Mouse (Mus musculus): ENCODE results near the gene Nlrp14.
"Not testable (repeated sequence)": the region's sequence is repeated elsewhere in the genome, so short reads cannot be mapped to it uniquely, and the experiment has no call there.

Gene Nlrp14

GRCm38 (mm10) chr7:107166690-107167089 lies at the start of gene Nlrp14:
Gene Nlrp14, plus strand, starts transcription at chr7:107166990.
- no peak for DNase-seq (ENCODE audit: low spot score in 2 of 2)

- not testable (repeated sequence) for DNase-seq (ENCODE audit: low spot score in 2 of 2)
Measured at GRCm38 (mm10) chr7:107130983-107131382, 35.8 kb upstream of the Nlrp14 start, which contains the start of gene Olfr715. Gene Olfr715, minus strand, starts transcription at chr7:107131083.

GRCm38 (mm10) chr7:107138027-107138426 lies 28.8 kb upstream of the Nlrp14 start, which contains the start of gene Olfr716:
Gene Olfr716, plus strand, starts transcription at chr7:107138327.
- not testable (repeated sequence) for DNase-seq (ENCODE audit: low spot score in 2 of 2)

GRCm38 (mm10) chr7:107180406-107180805 lies 13.6 kb downstream of the Nlrp14 start:
- no peak for DNase-seq (ENCODE audit: low spot score in 2 of 2)

GRCm38 (mm10) chr7:107201817-107202216 lies 35.0 kb downstream of the Nlrp14 start:
- DNase-seq (ENCODE audit: low spot score in 2 of 2) = no peak

DNA sequence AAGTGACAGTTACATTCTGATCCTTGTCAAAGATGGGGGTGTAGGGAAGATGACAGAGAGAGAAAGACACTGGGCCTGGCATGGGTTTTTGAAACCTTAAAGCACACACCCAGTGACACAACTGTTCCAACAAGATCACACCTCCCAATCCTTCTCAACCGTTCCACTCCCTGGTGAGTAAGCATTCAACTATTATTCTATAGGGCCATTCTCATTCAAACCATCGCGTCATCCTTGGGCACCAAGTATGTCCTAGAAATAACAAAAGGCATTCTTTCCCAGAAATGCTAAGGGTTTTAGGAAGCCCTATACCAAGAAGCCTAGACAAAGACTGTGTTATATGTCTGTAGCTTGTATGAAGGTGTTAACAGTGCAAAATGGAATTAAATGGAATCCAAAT lies 41.1 kb downstream of the Nlrp14 start:
- no peak for DNase-seq (ENCODE audit: low spot score in 2 of 2)

DNA sequence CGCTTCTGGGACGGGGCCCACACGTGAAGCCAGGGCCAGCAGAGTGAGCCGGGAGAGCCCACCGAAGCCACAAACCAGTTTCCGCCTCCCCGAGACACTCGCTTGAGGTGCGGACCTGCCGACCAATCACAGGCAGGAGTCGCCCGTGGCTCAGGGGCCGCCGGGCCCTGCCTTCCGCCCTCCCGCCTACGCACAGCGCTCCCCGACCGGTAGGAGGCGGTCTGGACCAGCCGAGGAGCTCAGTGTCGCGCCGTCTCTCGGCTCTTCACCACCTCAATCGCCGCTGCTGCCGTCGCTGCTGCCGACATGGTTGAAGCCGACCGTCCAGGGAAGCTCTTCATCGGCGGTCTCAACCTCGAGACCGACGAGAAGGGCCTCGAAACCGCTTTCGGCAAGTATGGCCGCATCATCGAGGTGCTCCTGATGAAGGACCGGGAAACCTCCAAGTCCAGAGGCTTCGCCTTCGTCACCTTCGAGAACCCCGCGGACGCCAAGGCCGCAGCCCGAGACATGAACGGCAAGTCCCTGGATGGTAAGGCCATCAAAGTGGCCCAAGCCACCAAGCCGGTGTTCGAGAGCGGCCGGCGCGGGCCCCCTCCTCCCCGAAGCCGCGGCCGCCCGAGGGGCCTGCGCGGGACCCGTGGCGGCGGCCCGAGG lies 42.5 kb downstream of the Nlrp14 start, which contains the start of gene Rbmxl2:
TSS of gene Rbmxl2 (plus strand) at position 242 of the 657 bp plus-strand sequence.
- no peak for DNase-seq (ENCODE audit: low spot score in 2 of 2)

DNA sequence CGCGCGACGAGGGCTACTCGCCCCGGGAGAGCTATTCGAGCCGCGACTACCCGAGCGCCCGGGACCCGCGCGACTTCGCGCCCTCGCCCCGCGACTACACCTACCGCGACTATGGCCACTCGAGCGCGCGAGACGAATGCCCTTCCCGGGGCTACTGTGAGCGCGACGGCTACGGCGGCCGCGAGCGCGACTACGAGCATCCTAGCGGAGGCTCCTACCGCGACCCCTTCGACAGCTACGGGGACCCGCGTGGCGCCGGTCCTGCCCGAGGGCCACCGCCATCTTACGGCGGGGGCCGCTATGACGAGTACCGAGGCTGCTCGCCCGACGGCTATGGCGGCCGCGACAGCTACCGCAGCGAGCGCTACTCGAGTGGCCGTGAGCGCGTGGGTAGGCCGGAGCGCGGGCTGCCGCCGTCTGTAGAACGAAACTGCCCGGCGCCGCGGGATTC lies 43.4 kb downstream of the Nlrp14 start:
- DNase-seq (ENCODE audit: low spot score in 2 of 2) = no peak

DNA sequence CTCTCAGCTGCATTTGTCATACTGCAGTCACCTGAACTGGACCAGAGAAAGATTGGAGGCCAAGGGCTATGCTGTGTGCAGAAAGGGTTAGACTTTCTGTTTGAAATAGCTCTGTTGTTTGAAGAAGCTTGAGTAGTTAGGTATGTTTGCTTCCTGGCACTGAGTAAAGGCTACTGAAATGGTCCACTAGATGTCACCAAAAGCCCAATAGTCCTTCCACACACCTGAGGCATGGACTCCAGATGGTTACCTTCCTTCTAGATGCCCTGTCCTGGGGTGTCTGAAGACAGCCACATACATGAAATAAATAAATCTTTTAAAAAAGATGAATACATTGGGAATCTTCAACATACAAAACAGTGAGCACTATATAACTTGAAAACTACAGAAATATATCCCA lies 48.9 kb downstream of the Nlrp14 start:
- peak in 1 of 2 experiments; percentile 28 for DNase-seq (ENCODE audit: low spot score in 2 of 2)

- no peak for DNase-seq (ENCODE audit: low spot score in 2 of 2)
Measured at GRCm38 (mm10) chr7:107216845-107217244, 50.1 kb downstream of the Nlrp14 start.

- no peak for DNase-seq (ENCODE audit: low spot score in 2 of 2)
Measured at GRCm38 (mm10) chr7:107236854-107237253, 70.1 kb downstream of the Nlrp14 start.

DNA sequence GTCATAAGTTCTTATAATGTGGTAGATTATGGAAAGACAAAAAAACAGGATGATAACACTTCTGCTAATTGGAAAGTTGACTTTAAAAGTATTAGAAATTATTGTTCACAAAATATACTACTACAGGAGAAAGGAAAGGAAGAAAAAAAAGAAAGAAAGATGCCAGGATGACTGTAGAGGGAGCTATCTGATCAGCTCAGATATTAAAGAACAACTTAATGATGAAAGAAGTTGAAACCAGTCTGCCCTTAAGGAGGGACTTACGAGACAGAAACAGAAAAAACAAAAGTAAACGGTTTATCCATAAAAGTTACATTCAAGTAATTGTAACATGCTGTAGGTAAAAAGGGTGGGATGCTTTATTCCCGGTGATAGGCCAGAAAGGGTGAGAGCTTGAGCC lies 70.7 kb downstream of the Nlrp14 start:
- no peak for DNase-seq (ENCODE audit: low spot score in 2 of 2)

GRCm38 (mm10) chr7:107241371-107241883 lies 74.6 kb downstream of the Nlrp14 start:
- no peak for DNase-seq (ENCODE audit: low spot score in 2 of 2)
